Mouse (Mus musculus): ENCODE results near the gene Syne2. TPM values are rescaled to one million over a fixed set of nuclear protein-coding genes. Genes with fewer than 3 reads are reported as not detected.

The Syne2 gene
- total RNA-seq, 2 experiments from 2014 or later, result 20.5 to 22.5 TPM

DNA sequence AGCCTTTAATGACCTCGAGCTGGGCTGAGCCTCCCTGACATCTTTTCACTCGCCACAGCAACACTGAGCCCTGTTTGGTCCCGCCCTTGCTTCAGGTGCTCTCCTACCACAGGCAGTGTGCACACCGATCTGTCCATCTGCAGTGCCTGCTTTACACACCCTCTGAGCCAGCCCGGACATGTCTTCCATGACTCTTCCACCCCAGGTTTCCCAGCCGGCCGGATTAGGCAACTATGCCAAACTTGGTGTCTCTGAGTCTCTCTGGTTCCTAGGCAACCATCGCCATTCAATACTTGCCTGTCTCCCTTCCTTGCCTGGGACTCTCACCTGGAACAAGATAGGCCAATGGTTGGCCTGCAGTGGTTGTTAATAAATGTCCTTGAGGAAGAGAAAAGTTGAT, 224.4 kb downstream of the Syne2 start:
- Histone ChIP-seq H3K27ac (no peak overlapping the region), H3K4me3 (no peak overlapping the region)
- no peak for TF ChIP-seq CTCF (IDR thresholded peaks at IDR 0.05)
- no peak for DNase-seq (ENCODE audit: extremely low spot score in 1 of 2, low spot score in 2 of 2)
- intact Hi-C loops (cut with DNase I), result no loop called here

DNA sequence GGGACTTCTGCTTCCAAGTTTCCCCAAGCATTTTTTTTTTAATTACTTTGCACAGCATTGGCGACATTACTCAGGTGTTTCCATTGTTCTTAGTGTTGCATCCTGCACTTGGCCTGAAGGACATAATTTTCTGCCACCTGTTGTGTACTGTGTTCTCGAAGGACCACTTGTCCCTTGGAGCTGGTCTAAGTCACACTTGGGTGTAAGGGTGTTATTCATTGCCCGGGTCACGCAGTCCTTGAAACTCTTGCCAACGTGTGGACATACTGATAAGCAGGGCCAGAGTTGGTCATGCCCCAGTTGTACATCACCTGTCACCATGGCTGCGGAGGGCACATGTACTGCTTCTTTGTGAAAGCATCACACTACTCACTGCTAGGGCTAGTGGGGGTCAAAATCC, 228.6 kb downstream of the Syne2 start:
- Histone ChIP-seq H3K27ac (no peak overlapping the region), H3K4me3 (no peak overlapping the region)
- no peak for TF ChIP-seq CTCF (IDR thresholded peaks at IDR 0.05)
- no peak for DNase-seq (ENCODE audit: extremely low spot score in 1 of 2, low spot score in 2 of 2)
- intact Hi-C loops (cut with DNase I), result no loop called here

DNA sequence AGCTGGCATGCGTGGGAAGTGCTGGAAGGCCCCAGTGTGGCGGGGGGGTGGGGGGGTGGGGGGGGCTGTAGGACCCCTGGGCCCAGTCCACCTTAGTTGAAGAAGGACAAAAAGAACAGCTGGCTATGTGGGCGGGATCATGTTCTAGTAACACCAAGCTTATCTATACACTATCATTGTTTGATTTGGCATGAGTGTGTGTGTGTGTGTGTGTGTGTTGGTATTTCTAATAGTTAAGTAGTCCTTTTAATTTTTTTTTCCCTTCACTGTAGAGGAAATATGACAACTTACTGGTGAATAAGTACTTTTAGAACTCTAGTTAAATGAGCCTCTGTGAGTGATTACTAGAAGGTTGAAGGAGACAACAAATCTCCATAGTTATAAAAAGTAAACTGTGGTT, 230.0 kb downstream of the Syne2 start:
- TF ChIP-seq CTCF (IDR thresholded peaks at IDR 0.05), result no peak
- DNase-seq (ENCODE audit: extremely low spot score in 1 of 2, low spot score in 2 of 2), result no peak
- Histone ChIP-seq H3K27ac (no peak overlapping the region), H3K4me3 (no peak overlapping the region)
- intact Hi-C loops (cut with DNase I), result no loop called here

DNA sequence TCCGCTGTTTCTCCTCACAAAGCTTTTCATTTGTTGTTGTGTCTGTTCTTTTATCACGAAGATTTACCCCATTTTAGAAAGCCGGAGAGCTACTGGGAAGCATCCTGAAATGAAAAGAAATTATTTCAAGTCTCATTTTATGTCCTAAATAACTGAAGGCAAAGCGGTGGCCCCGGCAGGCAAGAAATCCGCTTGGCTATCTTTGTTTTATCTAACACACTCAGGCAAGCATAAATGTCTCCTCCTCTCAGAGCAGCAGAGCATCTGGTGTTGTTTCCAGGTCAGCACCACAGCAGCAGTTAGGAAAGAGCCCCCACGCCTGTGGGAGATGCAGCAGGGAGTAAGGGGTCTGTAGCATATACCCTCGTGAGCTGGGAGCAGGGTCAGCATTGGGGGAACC, 230.7 kb downstream of the Syne2 start:
- intact Hi-C loops (cut with DNase I), result no loop called here
- TF ChIP-seq CTCF (IDR thresholded peaks at IDR 0.05), result no peak
- Histone ChIP-seq H3K27ac (no peak overlapping the region), H3K4me3 (no peak overlapping the region)
- no peak for DNase-seq (ENCODE audit: extremely low spot score in 1 of 2, low spot score in 2 of 2)

DNA sequence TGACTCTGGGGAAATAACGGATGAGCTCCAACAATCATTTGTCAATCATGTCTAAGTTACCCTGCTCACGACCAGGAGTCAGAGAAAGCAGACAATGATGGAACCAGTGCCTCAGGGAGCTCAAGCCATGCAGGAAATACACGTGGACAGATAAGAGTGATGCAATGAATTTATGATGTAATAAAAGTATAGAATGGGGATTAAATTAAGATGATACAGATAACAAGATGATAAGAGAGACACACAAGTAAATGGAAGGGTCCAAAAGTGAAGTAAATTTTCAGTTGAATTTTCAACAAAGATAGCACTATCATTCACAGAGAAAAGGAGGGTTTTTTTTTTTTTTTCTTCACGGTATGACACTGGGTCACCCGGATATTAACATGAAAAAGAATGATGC, 231.4 kb downstream of the Syne2 start:
- no peak for TF ChIP-seq CTCF (IDR thresholded peaks at IDR 0.05)
- H3K4me3 ChIP-seq, result no peak overlapping the region
- DNase-seq (ENCODE audit: extremely low spot score in 1 of 2, low spot score in 2 of 2), result no peak
- H3K27ac ChIP-seq, result no peak overlapping the region
- intact Hi-C loops (cut with DNase I), result no loop called here

DNA sequence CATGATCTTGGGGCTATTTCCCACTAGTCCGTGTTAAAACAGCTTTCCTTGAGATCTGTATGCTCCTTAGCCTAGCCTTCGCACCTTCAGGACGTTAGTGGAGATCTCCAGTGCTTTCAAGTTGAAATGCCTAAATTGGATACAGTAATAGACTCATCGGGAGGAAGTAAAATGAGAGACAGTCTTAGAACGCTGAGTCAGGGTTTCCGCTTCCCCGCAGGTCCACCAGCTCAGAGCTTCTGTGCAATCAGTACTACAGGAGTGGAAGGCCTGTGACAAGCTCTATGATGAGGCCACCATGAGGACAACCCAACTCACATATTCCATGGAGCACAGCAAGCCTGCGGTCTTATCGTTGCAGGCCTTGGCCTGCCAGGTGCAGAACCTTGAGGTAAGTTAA, 233.9 kb downstream of the Syne2 start:
- DNase-seq (ENCODE audit: extremely low spot score in 1 of 2, low spot score in 2 of 2), result no peak
- no peak overlapping the region for H3K4me3 ChIP-seq
- intact Hi-C loops (cut with DNase I), result no loop called here
- H3K27ac ChIP-seq, result no peak overlapping the region
- TF ChIP-seq CTCF (IDR thresholded peaks at IDR 0.05), result no peak

DNA sequence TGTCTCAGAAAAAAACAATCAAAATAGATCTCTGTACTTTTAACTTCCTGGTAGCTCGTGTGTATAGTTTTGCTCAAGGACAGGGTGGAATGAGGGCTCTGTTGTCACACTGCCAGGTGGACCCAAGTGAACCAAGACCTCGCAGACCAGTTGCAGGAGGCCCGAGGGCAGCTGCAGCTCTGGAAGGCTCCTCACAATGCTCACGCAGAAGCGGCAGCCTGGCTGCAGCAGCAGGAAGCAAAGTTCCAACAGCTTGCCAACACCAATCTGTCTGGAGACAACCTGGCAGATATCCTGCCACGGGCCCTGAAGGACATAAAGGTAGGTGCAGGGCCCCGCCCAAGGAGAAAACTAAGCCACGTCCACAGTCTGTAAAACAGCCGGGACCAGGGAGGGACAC, 236.7 kb downstream of the Syne2 start:
- TF ChIP-seq CTCF (IDR thresholded peaks at IDR 0.05), result no peak
- Histone ChIP-seq H3K4me3 (no peak overlapping the region), H3K27ac (no peak overlapping the region)
- DNase-seq (ENCODE audit: extremely low spot score in 1 of 2, low spot score in 2 of 2), result no peak
- intact Hi-C loops (cut with DNase I), result no loop called here

DNA sequence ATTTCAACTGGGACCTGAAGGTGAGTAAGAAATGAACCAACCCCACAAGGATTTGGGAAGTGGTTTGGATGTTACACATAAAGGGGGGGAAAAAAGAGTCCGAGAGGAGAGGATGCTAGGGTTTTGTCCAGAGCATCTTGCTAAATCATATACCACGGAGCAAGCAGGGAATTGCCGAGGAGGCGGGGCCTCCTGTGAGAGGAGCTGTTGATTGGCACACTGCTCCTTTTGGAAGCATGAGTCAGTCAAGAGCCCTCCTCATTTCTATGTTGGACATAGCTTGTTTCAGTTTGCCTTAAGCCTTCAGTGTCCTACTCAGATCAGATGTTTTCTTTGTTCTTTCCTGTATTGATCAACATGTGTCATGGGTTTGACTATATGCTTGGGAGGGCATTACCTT, 245.1 kb downstream of the Syne2 start:
- no peak overlapping the region for H3K27ac ChIP-seq
- intact Hi-C loops (cut with DNase I), result no loop called here
- DNase-seq (ENCODE audit: extremely low spot score in 1 of 2, low spot score in 2 of 2), result no peak
- no peak overlapping the region for H3K4me3 ChIP-seq
- no peak for TF ChIP-seq CTCF (IDR thresholded peaks at IDR 0.05)

DNA sequence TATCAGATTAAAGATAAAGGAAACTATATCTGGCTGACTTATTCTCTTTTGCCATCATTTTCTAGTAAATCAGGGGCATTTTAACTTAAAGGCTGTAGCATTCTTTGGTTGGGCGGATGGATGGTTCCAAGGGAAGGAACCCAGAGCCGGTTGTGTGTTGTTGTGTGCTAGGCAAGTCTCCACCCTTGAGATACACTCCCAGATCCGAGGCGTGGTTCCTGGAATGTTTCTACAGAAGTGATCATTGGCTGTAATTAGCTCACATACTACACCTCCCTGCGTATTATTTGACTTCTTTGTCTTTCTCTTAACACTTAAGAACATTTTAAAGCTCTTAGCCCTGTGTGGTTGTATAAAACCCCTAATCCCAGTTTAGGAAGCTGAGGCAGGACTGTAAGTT, 252.5 kb downstream of the Syne2 start:
- no peak for TF ChIP-seq CTCF (IDR thresholded peaks at IDR 0.05)
- no peak overlapping the region for H3K4me3 ChIP-seq
- DNase-seq (ENCODE audit: extremely low spot score in 1 of 2, low spot score in 2 of 2), result no peak
- H3K27ac ChIP-seq, result no peak overlapping the region
- intact Hi-C loops (cut with DNase I), result no loop called here

DNA sequence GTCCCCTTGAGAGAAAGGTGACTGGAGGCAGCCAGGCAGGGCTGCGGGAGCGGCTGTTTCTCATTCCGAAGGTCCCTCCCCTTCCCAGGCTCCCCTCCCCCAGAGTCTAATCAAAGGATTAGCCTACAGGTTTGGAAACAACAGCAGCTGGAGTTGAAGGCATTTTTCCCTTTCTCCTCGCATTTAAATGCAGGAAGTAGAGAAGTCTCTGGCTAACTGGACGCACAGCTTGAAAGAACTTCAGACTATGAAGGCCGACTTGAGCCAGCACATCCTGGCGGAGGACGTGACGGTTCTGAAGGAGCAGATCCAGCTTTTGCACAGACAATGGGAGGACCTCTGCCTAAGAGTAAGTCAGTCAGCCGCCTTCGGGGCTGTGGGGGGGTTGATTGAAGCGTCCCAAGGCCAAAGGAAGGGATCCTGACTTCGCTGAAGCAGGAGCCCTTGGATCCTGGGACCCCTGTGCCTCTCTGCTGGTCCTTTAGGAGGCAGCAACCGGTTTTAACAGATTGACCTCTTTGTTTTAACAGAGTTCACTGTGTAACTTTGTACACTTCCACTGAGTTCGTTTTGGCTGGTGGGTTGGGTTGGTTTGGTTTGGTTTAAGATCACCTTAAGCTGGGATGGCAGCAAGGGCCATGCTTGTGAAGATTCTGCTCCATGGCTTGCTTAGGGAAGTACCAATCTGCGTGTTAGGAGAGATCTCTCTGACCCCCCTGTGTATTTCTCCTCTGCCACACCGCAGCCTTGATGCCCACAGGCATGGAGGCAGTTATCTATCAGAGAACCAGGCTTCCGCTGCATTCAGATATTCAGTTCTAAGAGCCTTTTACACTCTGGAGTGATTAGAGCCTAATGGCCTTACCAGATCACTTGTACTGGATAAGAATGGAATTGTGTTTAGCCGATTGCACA, 254.3 kb downstream of the Syne2 start:
- Histone ChIP-seq H3K27ac (no peak overlapping the region), H3K4me3 (no peak overlapping the region)
- DNase-seq (ENCODE audit: extremely low spot score in 1 of 2, low spot score in 2 of 2), result no peak
- intact Hi-C loops (cut with DNase I), result no loop called here
- TF ChIP-seq CTCF (IDR thresholded peaks at IDR 0.05), result no peak

DNA sequence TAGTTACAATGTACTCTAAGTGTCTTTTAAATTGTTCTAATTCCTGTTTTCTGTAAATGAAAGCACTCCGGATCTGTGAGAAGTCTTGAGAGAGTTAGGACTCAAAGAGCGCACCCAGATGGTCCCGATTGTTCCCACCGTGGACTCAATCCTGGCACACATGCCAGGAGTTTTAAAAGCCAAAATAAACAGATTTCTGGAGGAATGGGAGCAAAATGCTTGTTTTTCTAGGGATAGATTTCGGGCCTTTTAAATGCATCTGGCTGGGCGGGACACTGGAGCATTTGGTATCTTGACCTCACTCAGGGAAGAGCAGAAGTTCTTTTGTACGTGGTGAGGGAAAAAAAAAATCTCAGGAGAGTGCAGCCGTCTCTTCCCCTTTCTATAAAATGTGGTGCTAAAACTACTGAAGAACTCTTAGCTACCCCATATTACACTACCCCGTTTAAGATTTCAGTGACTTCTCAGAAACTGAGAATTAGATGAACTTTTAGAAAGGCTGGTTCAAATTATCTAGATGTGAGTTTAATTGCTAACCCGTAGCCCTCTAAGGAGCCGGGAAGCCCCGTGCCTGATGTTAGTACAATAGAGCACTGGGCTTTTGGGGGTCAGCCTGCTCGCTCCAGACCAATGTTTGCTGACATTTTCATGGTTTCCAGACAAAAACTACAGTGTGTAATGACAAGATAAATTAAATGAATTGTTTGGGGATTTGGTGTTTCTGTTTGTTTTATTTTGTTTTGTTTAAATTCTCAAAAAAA, 255.3 kb downstream of the Syne2 start:
- intact Hi-C loops (cut with DNase I), result no loop called here
- TF ChIP-seq CTCF (IDR thresholded peaks at IDR 0.05), result no peak
- DNase-seq (ENCODE audit: extremely low spot score in 1 of 2, low spot score in 2 of 2), result no peak

DNA sequence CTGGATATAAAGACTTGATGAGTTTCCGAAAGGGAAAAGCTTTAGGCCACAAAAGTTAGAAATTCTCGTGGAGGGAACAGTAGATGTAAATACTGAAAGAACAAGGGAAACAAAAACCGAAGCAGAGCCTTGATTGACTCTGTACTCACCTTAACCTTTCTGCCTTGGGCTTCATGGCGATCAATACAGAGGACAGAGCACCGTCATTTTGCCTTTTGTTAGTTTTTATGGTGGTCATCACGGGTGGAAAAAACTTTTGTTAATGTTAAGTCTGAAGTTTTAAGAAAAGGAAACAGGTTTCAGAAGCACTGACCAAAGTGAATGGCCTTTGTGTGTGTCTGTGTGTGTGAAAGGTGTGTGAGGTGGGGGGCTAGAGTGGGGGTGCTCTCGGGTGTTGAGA, 256.0 kb downstream of the Syne2 start:
- TF ChIP-seq CTCF (IDR thresholded peaks at IDR 0.05), result no peak
- DNase-seq (ENCODE audit: extremely low spot score in 1 of 2, low spot score in 2 of 2), result no peak
- intact Hi-C loops (cut with DNase I), result no loop called here
- Histone ChIP-seq H3K4me3 (no peak overlapping the region), H3K27ac (no peak overlapping the region)

More for the DNA sequence above, 255.3 kb downstream of the Syne2 start:
- H3K27ac ChIP-seq, result no peak overlapping the region
- no peak overlapping the region for H3K4me3 ChIP-seq

All from left cerebral cortex, adult 2 months (tissue).